Mouse (Mus musculus) forebrain, embryonic 16.5 days (tissue): ENCODE data around the gene St8sia4. TPM values are rescaled to one million over a fixed set of nuclear protein-coding genes. Genes with fewer than 3 reads are reported as not detected.
"Not testable (repeated sequence)": the region's sequence is repeated elsewhere in the genome, so short reads cannot be mapped to it uniquely, and the experiment has no call there.

Experiments
- ATAC-seq: fragments of 200-750 bp; cut with Nextera tagmentation; 2 replicates; pipeline ENCODE4 v1.8.0; 2017; ENCODE audit warnings: mild to moderate bottlenecking, moderate library complexity
- H3K27ac ChIP-seq: fragments of 300-500 bp; sonication (generic); 2 replicates; pipeline ENCODE4 v1.5.1; 2014; ENCODE audit warnings: low read length, control low read depth
- H3K27me3 ChIP-seq: fragments of 300-500 bp; sonication (generic); replicated peaks from 2 replicates; pipeline ENCODE4 v1.6.1; 2014; ENCODE audit warnings: low read length; ENCODE audit not compliant: control insufficient read depth, insufficient read depth
- H3K36me3 ChIP-seq: fragments of 300-500 bp; sonication (generic); 2 replicates; pipeline ENCODE4 v1.6.1; 2014; ENCODE audit not compliant: control insufficient read depth, insufficient read depth
- H3K4me1 ChIP-seq: fragments of 300-500 bp; sonication (generic); replicated peaks from 2 replicates; pipeline ENCODE4 v1.6.1; 2014; ENCODE audit warnings: low read length; ENCODE audit not compliant: control insufficient read depth, insufficient read depth
- H3K4me2 ChIP-seq: fragments of 300-500 bp; sonication (generic); 2 replicates; pipeline ENCODE4 v1.6.1; 2014; ENCODE audit warnings: mild to moderate bottlenecking, low read length, control low read depth
- H3K4me3 ChIP-seq: fragments of 300-500 bp; sonication (generic); replicated peaks from 2 replicates; pipeline ENCODE4 v1.5.1; 2014; ENCODE audit warnings: mild to moderate bottlenecking, low read length, control low read depth
- H3K9ac ChIP-seq: fragments of 300-500 bp; sonication (generic); replicated peaks from 2 replicates; pipeline ENCODE4 v1.6.1; 2014; ENCODE audit warnings: low read depth, low read length, control low read depth
- H3K9me3 ChIP-seq: fragments of 300-500 bp; sonication (generic); 2 replicates; pipeline ENCODE4 v1.6.1; 2016; ENCODE audit warnings: low read length; ENCODE audit not compliant: control insufficient read depth
- WGBS: fragments of 180-500 bp; shearing (Covaris S2); extraction: QIAGEN DNeasy Blood & Tissue Kit; methylation state at CpG from one replicate; pipeline ENCODE4 v1.1.7; 2014; 5-methylcytosine and 5-hydroxymethylcytosine counted together
- polyA plus RNA-seq: library from polyadenylated mRNA; unstranded; fragments of >200 nt; fragmentation: Nextera tagmentation; extraction: Ambion mirVana; gene quantifications from 2 replicates; pipeline ENCODE4 v1.2.1, GENCODE M21; 2015

St8sia4 gene
- polyA plus RNA-seq, 1 experiment from 2014 or later = 36.3 TPM

DNA sequence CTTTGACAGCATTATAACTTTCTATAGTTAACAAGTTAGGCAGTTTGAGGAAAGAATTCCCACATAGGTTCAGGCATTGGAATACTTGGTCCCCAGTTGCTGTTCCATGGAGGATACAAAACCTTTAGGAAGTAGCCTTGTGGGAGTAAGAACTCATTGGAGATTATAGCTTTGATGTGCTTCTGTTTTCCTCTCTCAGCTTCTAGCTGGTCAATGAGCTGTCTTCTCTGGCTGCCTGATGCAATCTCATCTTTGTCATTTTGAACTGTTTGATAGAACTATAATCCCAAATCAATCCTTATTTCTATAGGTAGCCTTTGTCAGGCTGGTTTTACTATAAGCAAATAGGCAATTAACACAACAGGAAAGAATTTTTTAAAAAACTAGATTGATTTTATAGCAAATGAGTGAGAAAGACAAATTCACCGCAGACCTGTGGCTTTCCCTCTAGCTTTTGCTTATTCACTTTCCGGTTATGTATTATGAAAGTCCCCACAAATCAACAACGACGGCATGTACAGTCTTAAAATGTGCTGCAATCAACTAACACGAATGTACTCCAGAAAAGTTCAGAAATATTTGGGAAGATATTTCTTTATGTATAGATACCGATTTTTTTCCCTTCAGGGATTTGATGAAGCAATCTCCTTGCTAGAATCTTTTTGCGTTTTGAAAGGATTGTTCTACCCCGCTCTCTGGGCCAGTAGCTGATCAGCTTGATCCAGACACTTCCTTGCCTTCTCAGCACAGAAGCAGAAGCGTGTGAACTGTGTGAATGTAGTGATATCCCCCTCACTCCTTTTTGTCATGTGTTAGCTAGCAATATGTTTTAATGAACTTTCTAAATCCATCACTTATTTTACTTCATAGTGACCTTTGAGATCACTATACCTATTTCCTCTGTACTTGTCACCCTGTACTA lies 94.5 kb downstream of the St8sia4 start:
- ATAC-seq = no peak
- no peak overlapping the region for H3K4me3 ChIP-seq
- 93% methylated on average over 9 of the region's 9 CpGs for WGBS
- H3K27me3 ChIP-seq = no peaks in the 10 kb centered on the region
- H3K36me3 ChIP-seq = no peaks in the 10 kb centered on the region
- no peaks in the 10 kb centered on the region for H3K9me3 ChIP-seq
- H3K27ac ChIP-seq = no peak overlapping the region
- no peaks in the 10 kb centered on the region for H3K4me1 ChIP-seq
- no peak overlapping the region for H3K9ac ChIP-seq
- no peak overlapping the region for H3K4me2 ChIP-seq

- H3K27me3 ChIP-seq = no peaks in the 10 kb centered on the region
- no peak overlapping the region for H3K27ac ChIP-seq
- H3K4me1 ChIP-seq = no peaks in the 10 kb centered on the region
- H3K4me2 ChIP-seq = no peak overlapping the region
- no peak for ATAC-seq
- H3K9me3 ChIP-seq = no peaks in the 10 kb centered on the region
- no peaks in the 10 kb centered on the region for H3K36me3 ChIP-seq
- H3K9ac ChIP-seq = no peak overlapping the region
- 75% methylated on average over 1 of the region's 1 CpGs for WGBS
- H3K4me3 ChIP-seq = no peak overlapping the region
These were observed 96.3 kb downstream of the St8sia4 start for GRCm38 (mm10) chr1:95571106-95571505.

- H3K27ac ChIP-seq, H3K9ac ChIP-seq: not testable (repeated sequence)
These were observed 112.8 kb downstream of the St8sia4 start for GRCm38 (mm10) chr1:95554556-95554955.

DNA sequence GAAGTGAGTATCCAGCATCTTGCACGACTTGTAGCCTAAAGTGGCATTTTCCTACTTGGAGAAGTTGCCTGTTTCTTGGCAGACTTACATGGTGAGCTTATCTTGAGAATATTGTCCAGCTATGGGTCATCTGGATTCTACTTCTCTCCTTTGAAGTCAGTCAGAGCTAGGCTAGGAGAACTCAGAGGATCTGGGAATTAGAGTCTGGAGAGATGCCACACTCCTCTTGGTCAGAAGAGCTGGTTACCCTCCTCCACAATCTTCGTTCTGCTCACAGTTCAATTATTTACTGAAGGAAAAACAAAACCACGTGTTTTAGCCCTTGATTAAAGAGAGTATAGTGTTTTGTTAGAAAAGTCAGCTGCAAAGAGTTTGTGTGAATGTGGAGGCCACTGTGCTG lies 125.9 kb downstream of the St8sia4 start:
- no peak for ATAC-seq
- no peaks in the 10 kb centered on the region for H3K27me3 ChIP-seq
- H3K27ac ChIP-seq = no peak overlapping the region
- H3K4me3 ChIP-seq = no peak overlapping the region
- no peak overlapping the region for H3K9ac ChIP-seq
- no peaks in the 10 kb centered on the region for H3K4me1 ChIP-seq
- H3K4me2 ChIP-seq = no peak overlapping the region
- H3K9me3 ChIP-seq = no peaks in the 10 kb centered on the region
- 66% methylated on average over 3 of the region's 3 CpGs for WGBS
- no peaks in the 10 kb centered on the region for H3K36me3 ChIP-seq

More at GRCm38 (mm10) chr1:95554556-95554955, 112.8 kb downstream of the St8sia4 start:
- H3K4me2 ChIP-seq, ATAC-seq, H3K4me1 ChIP-seq, H3K4me3 ChIP-seq, H3K36me3 ChIP-seq, H3K27me3 ChIP-seq, H3K9me3 ChIP-seq: not testable (repeated sequence)
